22 mouse cellular contexts compared by ENCODE assay signal in genomic region chr13:35806165-35806564, GRCm38 (mm10).
A peak's percentile ranks its signal among the peaks of the same experiment; 100 is the strongest.
DNase-seq lines count a peak whose midpoint lies in the region; ATAC-seq and TF ChIP-seq lines count a peak whose summit lies in the region.
"Had no signal": no experiment of that assay in that cellular context is flagged by ENCODE, and none has a peak within 500 bp of the region (broad histone marks: within the 10 kb centered on the region; RNA-seq: fewer than 3 reads in every experiment).

No protein-coding gene starts in this region.

- no peak overlapping the region for H3K9ac ChIP-seq in hindbrain, embryonic 13.5 days
- H3K9ac ChIP-seq in hindbrain, postnatal 0 days (replicated peaks; ENCODE audit: low read length): no peak overlapping the region
- H3K9ac ChIP-seq in embryonic facial prominence, embryonic 13.5 days: no peak overlapping the region
- no peak overlapping the region for H3K9ac ChIP-seq in forebrain, postnatal 0 days

- peaks cover 3% of the 10 kb centered on the region; the same call in 1 of the 2 replicates for H3K9me3 ChIP-seq in hindbrain, embryonic 13.5 days
- H3K9me3 ChIP-seq in hindbrain, postnatal 0 days (ENCODE audit: low read length): no peaks in the 10 kb centered on the region
- H3K9me3 ChIP-seq in embryonic facial prominence, embryonic 13.5 days: no peaks in the 10 kb centered on the region
- H3K9me3 ChIP-seq in forebrain, postnatal 0 days (ENCODE audit: low read length): no peaks in the 10 kb centered on the region

- no peaks in the 10 kb centered on the region for H3K36me3 ChIP-seq in hindbrain, embryonic 13.5 days
- H3K36me3 ChIP-seq in hindbrain, postnatal 0 days (ENCODE audit: insufficient read depth, low read length): no peaks in the 10 kb centered on the region
- H3K36me3 ChIP-seq in embryonic facial prominence, embryonic 13.5 days: no peaks in the 10 kb centered on the region
- H3K36me3 ChIP-seq in forebrain, postnatal 0 days (ENCODE audit: insufficient read depth): no peaks in the 10 kb centered on the region

- H3K4me1 ChIP-seq in hindbrain, embryonic 13.5 days (replicated peaks): peaks cover 11% of the 10 kb centered on the region; the same call in 1 of the 2 replicates
- H3K4me1 ChIP-seq in hindbrain, postnatal 0 days (ENCODE audit: insufficient read depth, low read length): peaks cover 4% of the 10 kb centered on the region; the same call in 1 of the 2 replicates
- H3K4me1 ChIP-seq in embryonic facial prominence, embryonic 13.5 days: peaks cover 30% of the 10 kb centered on the region
- H3K4me1 ChIP-seq in forebrain, postnatal 0 days (ENCODE audit: insufficient read depth): no peaks in the 10 kb centered on the region

- WGBS in hindbrain, embryonic 13.5 days: 88% methylated on average over 7 of the region's 7 CpGs
- 86% methylated on average over 7 of the region's 7 CpGs for WGBS in hindbrain, postnatal 0 days
- 49% methylated on average over 7 of the region's 7 CpGs for WGBS in embryonic facial prominence, embryonic 13.5 days
- WGBS in forebrain, postnatal 0 days: 55% methylated on average over 7 of the region's 7 CpGs

- H3K27ac ChIP-seq in hindbrain, embryonic 13.5 days: no peak overlapping the region
- H3K27ac ChIP-seq in hindbrain, postnatal 0 days: no peak overlapping the region
- peak overlapping the region; percentile 85 for H3K27ac ChIP-seq in embryonic facial prominence, embryonic 13.5 days
- no peak overlapping the region for H3K27ac ChIP-seq in forebrain, postnatal 0 days (ENCODE audit: low read depth, low read length)
- H3K27ac ChIP-seq: heart, adult 2 months; macrophage had no signal

- DNase-seq in hindbrain, postnatal 0 days (ENCODE audit: low spot score): no peak
- no peak for DNase-seq in forebrain, postnatal 0 days
- no peak for DNase-seq in thymus, adult 18-20 months
- DNase-seq in lung, postnatal 36 days: no peak
- DNase-seq in heart, postnatal 4 days: no peak
- DNase-seq: adrenal gland, adult 2 months; B cell, adult 2 months; cerebellum, adult 8-10 months; cerebellum, postnatal 36 days; gastrocnemius, postnatal 36 days; heart, adult 2 months; kidney, adult 9 months; kidney, postnatal 14 days; right cerebral cortex, adult 18-20 months; right cerebral cortex, postnatal 4 days; thymus, postnatal 36 days had no signal

- H3K4me2 ChIP-seq in hindbrain, embryonic 13.5 days: no peak overlapping the region
- no peak overlapping the region for H3K4me2 ChIP-seq in hindbrain, postnatal 0 days (ENCODE audit: low read depth, low read length)
- no peak overlapping the region for H3K4me2 ChIP-seq in embryonic facial prominence, embryonic 13.5 days
- H3K4me2 ChIP-seq in forebrain, postnatal 0 days (ENCODE audit: low read depth): no peak overlapping the region

- no peak overlapping the region for H3K4me3 ChIP-seq in hindbrain, embryonic 13.5 days
- no peak overlapping the region for H3K4me3 ChIP-seq in hindbrain, postnatal 0 days (ENCODE audit: low read length)
- no peak overlapping the region for H3K4me3 ChIP-seq in embryonic facial prominence, embryonic 13.5 days
- H3K4me3 ChIP-seq in forebrain, postnatal 0 days (ENCODE audit: low read depth, low read length): no peak overlapping the region
- H3K4me3 ChIP-seq: heart, adult 2 months had no signal

- 0 out of 2 replicates have a peak, but pooled peaks have one; percentile 43 for ATAC-seq in hindbrain, embryonic 13.5 days (ENCODE audit: low FRiP score)
- no peak for ATAC-seq in hindbrain, postnatal 0 days
- ATAC-seq in embryonic facial prominence, embryonic 13.5 days (ENCODE audit: insufficient number of reproducible peaks, insufficient read depth, low FRiP score, low TSS enrichment, low read depth): no peak
- ATAC-seq in forebrain, postnatal 0 days: peak; percentile 54
- ATAC-seq: intestine, embryonic 16.5 days; Patski had no signal

- no peak for TF ChIP-seq CTCF in hindbrain, postnatal 0 days (IDR thresholded peaks at IDR 0.05; ENCODE audit: low read depth)
- no peak for TF ChIP-seq CTCF in forebrain, postnatal 0 days (IDR thresholded peaks at IDR 0.05; ENCODE audit: low read depth)

- H3K27me3 ChIP-seq in hindbrain, embryonic 13.5 days: no peaks in the 10 kb centered on the region
- H3K27me3 ChIP-seq in hindbrain, postnatal 0 days (ENCODE audit: insufficient read depth, low read length): no peaks in the 10 kb centered on the region
- H3K27me3 ChIP-seq in embryonic facial prominence, embryonic 13.5 days: no peaks in the 10 kb centered on the region
- H3K27me3 ChIP-seq in forebrain, postnatal 0 days (ENCODE audit: insufficient read depth, low read length): no peaks in the 10 kb centered on the region
- H3K27me3 ChIP-seq: CH12.LX, Patski had no signal

Comparison
In these comparisons a context has a peak if more than half of its experiments do, and no peak if none do; other contexts are left out.
1. ATAC-seq: peak in hindbrain, embryonic 13.5 days (single experiment) and forebrain, postnatal 0 days (single experiment); none in hindbrain, postnatal 0 days (single experiment) and embryonic facial prominence, embryonic 13.5 days (single experiment).